Mouse (Mus musculus) liver, embryonic 12.5 days (tissue): ENCODE results near the gene Gna14. TPM values are rescaled to one million over a fixed set of nuclear protein-coding genes. Genes with fewer than 3 reads are reported as not detected.

Source experiments
- ATAC-seq: fragments of 200-750 bp; cut with Nextera tagmentation; 2 replicates; pipeline ENCODE4 v1.8.0; 2017; ENCODE audit warnings: moderate number of reproducible peaks, mild to moderate bottlenecking, moderate library complexity
- H3K27ac ChIP-seq: fragments of 300-500 bp; sonication (generic); 2 replicates; pipeline ENCODE4 v1.5.1; 2016; ENCODE audit warnings: mild to moderate bottlenecking
- H3K27me3 ChIP-seq: fragments of 300-500 bp; sonication (generic); replicated peaks from 2 replicates; pipeline ENCODE4 v1.6.1; 2016; ENCODE audit warnings: mild to moderate bottlenecking, moderate library complexity
- H3K36me3 ChIP-seq: fragments of 300-500 bp; sonication (generic); 2 replicates; pipeline ENCODE4 v1.6.1; 2016; ENCODE audit warnings: mild to moderate bottlenecking, moderate library complexity
- H3K4me1 ChIP-seq: fragments of 300-500 bp; sonication (generic); 2 replicates; pipeline ENCODE4 v1.6.1; 2016
- H3K4me2 ChIP-seq: fragments of 300-500 bp; sonication (generic); 2 replicates; pipeline ENCODE4 v1.6.1; 2016; ENCODE audit warnings: mild to moderate bottlenecking, moderate library complexity
- H3K4me3 ChIP-seq: fragments of 300-500 bp; sonication (generic); 2 replicates; pipeline ENCODE4 v1.5.1; 2016; ENCODE audit warnings: mild to moderate bottlenecking, moderate library complexity
- H3K9ac ChIP-seq: fragments of 300-500 bp; sonication (generic); 2 replicates; pipeline ENCODE4 v1.6.1; 2016; ENCODE audit warnings: mild to moderate bottlenecking, moderate library complexity
- H3K9me3 ChIP-seq: fragments of 300-500 bp; sonication (generic); replicated peaks from 2 replicates; pipeline ENCODE4 v1.6.1; 2016; ENCODE audit warnings: mild to moderate bottlenecking, moderate library complexity
- WGBS: fragments of 180-500 bp; shearing (Covaris S2); methylation state at CpG from one replicate; pipeline ENCODE4 v1.1.7; 2016; ENCODE audit not compliant: insufficient replicate concordance; 5-methylcytosine and 5-hydroxymethylcytosine counted together
- polyA plus RNA-seq: library from polyadenylated mRNA; unstranded; fragments of >200 nt; fragmentation: Nextera tagmentation; extraction: Ambion mirVana; gene quantifications from 2 replicates; pipeline ENCODE4 v1.2.1, GENCODE M21; 2016

Gna14 gene
- polyA plus RNA-seq, 1 experiment from 2014 or later: 1.6 TPM

DNA sequence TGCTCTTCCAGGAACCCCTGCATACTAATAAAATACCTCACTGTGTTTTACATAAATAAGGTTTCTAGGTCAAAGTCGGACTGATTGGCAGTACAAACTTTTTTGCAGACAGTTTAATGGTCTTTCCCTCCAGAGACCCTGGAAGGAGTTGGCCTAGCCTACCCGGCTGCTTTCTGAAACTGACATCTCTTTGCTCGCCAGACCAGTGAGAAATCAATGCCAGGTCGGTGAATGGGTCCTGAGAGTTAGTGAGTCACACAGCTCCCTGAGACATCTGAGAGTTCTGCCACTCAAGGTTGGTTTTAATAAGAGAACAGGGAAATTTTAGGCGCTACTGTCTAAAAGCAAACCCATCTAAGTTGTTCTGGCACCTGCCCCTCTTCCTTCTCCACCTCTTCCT, 49.1 kb downstream of the Gna14 start:
- ATAC-seq: no peak
- no peaks in the 10 kb centered on the region for H3K36me3 ChIP-seq
- H3K4me3 ChIP-seq: no peak overlapping the region
- 75% methylated on average over 5 of the region's 5 CpGs for WGBS
- no peak overlapping the region for H3K4me2 ChIP-seq
- no peaks in the 10 kb centered on the region for H3K9me3 ChIP-seq
- peaks cover 56% of the 10 kb centered on the region for H3K4me1 ChIP-seq
- no peak overlapping the region for H3K9ac ChIP-seq
- no peaks in the 10 kb centered on the region for H3K27me3 ChIP-seq
- H3K27ac ChIP-seq: no peak overlapping the region

DNA sequence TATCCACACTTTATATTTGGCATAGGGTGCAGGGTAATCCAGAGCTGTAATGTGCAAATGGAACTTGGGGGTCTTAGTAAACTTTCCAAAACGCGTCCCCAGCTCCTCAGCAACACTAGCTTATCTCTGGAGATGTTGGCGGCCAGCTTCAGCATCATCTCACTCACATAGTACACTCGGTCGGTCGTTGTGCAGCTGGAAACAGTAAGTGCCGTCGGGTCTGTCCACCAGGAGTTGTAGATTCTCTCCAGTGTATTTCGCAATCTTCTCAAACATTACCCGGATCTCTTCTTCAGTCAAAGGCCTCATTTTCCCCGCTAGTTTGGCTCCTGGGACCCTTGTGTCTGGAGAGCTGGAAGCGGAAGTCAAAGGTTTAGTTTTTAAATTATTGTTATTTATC, 55.2 kb downstream of the Gna14 start:
- Histone ChIP-seq H3K9ac (no peak overlapping the region), H3K36me3 (no peaks in the 10 kb centered on the region), H3K27ac (no peak overlapping the region), H3K4me3 (no peak overlapping the region), H3K4me1 (peaks cover 37% of the 10 kb centered on the region), H3K4me2 (no peak overlapping the region), H3K9me3 (no peaks in the 10 kb centered on the region), H3K27me3 (no peaks in the 10 kb centered on the region)
- ATAC-seq: no peak
- 77% methylated on average over 12 of the region's 12 CpGs for WGBS

DNA sequence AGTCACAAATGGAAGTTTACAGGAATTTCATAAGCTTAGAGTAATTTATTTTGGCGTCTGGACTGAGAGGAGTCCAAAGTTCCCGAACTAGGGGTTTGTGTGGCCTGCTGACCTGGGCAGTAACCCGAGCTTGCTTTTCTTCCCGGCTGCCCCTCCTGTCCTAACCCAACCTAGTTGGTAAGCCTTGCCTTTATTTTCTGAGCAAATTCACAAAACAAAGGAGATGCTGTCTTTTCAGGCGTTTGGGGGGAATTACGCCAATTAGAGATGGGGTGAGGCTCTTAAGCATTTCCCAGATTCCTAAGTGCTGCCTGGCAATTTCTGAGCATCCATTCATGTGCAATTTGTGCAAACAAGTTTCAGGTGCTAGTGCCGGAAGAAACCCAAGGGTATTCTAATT, 55.9 kb downstream of the Gna14 start:
- Histone ChIP-seq H3K27ac (no peak overlapping the region), H3K36me3 (no peaks in the 10 kb centered on the region), H3K4me2 (no peak overlapping the region), H3K4me3 (no peak overlapping the region), H3K4me1 (peaks cover 41% of the 10 kb centered on the region), H3K9me3 (no peaks in the 10 kb centered on the region), H3K9ac (no peak overlapping the region), H3K27me3 (no peaks in the 10 kb centered on the region)
- no peak for ATAC-seq
- WGBS: 69% methylated on average over 7 of the region's 7 CpGs

DNA sequence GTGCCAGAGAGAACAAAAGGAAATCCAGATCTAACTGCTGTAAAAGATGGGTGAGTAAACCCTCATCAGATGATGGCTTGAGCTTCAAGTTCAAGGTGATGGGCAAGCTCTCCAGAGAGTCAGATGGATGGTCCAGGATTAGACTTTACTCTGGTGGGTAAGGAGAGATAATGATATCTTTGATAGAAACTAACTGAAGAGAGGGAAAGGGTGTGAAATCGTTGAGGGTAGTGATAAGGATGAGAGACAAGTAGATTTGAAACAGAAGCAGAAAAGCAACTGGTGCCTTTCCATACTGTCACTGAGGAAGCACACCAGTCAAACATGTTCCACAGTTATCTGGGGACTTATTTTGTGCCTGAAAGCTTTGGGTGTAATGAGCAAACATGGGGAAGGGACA, 56.9 kb downstream of the Gna14 start:
- ATAC-seq: peak; percentile 30; the same call in 1 of the 2 replicates
- H3K9me3 ChIP-seq: no peaks in the 10 kb centered on the region
- H3K27ac ChIP-seq: no peak overlapping the region
- WGBS: 24% methylated on average over 1 of the region's 1 CpGs
- peaks cover 41% of the 10 kb centered on the region for H3K4me1 ChIP-seq
- H3K4me3 ChIP-seq: no peak overlapping the region
- no peak overlapping the region for H3K4me2 ChIP-seq
- no peaks in the 10 kb centered on the region for H3K27me3 ChIP-seq
- H3K36me3 ChIP-seq: no peaks in the 10 kb centered on the region
- H3K9ac ChIP-seq: no peak overlapping the region

DNA sequence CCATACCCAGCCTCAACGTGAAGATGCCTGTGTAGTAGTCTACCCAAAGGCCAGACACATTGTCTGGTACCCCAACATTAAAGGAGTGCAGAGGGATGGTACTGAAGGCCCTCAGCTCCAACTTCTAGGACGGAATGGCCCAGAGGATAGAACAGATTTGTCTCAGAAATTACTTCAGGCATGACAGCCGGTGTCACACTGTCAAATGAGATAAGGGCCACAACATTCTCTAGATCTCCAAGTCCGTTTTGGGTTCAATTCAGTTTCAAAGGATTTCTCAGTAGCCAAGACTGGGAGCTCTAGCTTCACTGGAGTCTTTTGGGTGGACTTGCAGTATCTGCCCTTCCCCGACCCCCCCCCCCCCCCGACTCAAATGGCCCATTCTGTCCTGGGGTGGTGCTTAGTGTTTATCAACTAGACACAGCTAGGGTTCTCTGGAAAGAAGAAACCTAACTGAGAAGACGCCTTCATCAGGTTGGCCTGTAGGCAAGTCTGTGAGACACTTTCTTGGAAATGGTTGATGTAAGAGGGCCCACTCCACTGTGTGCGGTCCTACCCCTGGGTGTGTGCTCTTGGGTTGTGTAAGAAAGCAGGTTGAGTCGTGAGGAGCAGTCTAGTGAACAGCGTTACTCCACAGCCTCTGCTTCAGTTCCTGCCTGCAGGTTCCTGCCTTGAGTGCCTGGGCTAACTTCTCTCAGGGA, 59.4 kb downstream of the Gna14 start:
- peaks cover 41% of the 10 kb centered on the region for H3K4me1 ChIP-seq
- no peak overlapping the region for H3K4me3 ChIP-seq
- H3K36me3 ChIP-seq: no peaks in the 10 kb centered on the region
- H3K27me3 ChIP-seq: no peaks in the 10 kb centered on the region
- ATAC-seq: peak; percentile 88
- peak overlapping the region; percentile 41 for H3K4me2 ChIP-seq
- H3K9ac ChIP-seq: 0 out of 2 replicates have a peak overlapping the region, but pooled peaks have one; percentile 12
- H3K9me3 ChIP-seq: no peaks in the 10 kb centered on the region
- 34% methylated on average over 10 of the region's 10 CpGs for WGBS
- peak overlapping the region; percentile 59 for H3K27ac ChIP-seq

DNA sequence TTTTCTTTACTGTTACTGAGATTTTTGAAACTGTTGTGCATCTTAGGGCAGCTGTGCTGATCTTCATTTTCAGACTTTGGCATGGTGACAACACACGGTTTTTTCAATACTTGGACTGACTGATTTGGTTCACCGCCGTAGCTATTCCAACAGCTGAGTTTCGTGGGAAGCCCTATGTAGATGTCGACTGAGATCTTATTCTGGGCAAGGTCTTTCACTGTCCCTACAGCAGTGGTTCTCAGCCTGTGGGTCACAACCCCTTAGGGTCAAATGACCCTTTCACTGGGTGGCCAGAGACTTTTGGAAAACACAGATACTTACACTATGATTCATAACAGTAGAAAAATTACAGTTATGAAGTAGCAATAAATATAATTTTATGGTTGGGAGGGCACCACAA, 60.5 kb downstream of the Gna14 start:
- Histone ChIP-seq H3K4me2 (no peak overlapping the region), H3K9me3 (no peaks in the 10 kb centered on the region), H3K36me3 (no peaks in the 10 kb centered on the region), H3K4me1 (peaks cover 39% of the 10 kb centered on the region), H3K4me3 (no peak overlapping the region), H3K9ac (no peak overlapping the region), H3K27me3 (no peaks in the 10 kb centered on the region), H3K27ac (no peak overlapping the region)
- ATAC-seq: no peak
- WGBS: 87% methylated on average over 5 of the region's 5 CpGs

DNA sequence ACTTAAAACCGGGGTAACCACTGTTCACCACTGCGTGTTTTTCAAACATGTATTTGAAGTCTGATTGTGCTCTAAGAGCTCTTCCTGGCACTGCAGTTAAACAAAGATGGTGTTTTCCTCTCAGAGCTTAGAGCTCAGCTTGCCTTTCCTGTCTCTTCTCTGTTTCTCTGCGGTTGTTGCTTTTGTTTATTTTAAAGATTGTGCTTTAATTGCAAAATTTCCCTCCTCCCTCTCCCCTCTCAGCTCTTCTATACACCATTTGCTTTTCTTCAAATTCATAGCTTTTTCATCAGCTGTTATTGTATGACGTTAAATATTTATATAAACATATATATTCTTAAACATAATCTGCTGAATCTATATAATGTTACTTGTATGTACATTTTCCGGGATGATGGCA, 66.5 kb downstream of the Gna14 start:
- Histone ChIP-seq H3K9ac (no peak overlapping the region), H3K27ac (no peak overlapping the region), H3K4me1 (no peaks in the 10 kb centered on the region), H3K4me3 (no peak overlapping the region), H3K36me3 (no peaks in the 10 kb centered on the region), H3K27me3 (no peaks in the 10 kb centered on the region), H3K9me3 (no peaks in the 10 kb centered on the region), H3K4me2 (no peak overlapping the region)
- WGBS: 61% methylated on average over 5 of the region's 5 CpGs
- no peak for ATAC-seq

DNA sequence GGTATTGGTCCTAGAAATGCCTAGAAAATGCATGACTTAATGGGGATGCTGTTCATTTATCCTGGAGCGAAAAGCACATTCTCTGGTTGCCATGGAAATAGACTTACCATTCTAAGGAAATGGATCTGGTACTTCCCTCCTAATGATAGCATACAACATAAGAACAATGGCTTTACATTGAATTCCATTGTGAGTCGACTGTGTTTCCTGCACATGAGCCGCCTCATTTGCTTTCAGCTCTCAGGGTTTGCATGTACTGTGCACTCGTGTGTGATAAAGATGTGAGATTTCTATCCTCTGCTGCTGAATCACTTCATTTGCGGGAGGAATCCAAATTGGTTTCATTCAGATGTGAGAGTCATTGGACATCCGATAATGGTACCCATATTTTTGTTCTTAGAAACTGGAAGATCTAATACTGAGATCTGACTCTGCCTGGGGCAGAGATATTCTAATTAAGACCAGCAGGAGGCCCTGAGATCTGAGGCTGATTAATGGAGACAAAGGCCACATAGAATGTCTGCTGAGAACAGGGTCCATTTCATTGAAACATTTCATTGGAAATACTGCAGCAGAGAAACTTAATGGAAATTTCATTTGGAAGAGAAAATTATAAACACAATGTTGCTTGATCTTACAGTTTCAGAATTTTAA, 71.3 kb downstream of the Gna14 start:
- 71% methylated on average over 6 of the region's 6 CpGs for WGBS
- peaks cover 24% of the 10 kb centered on the region for H3K4me1 ChIP-seq
- H3K27me3 ChIP-seq: no peaks in the 10 kb centered on the region
- ATAC-seq: no peak
- H3K9me3 ChIP-seq: no peaks in the 10 kb centered on the region
- H3K27ac ChIP-seq: no peak overlapping the region
- no peak overlapping the region for H3K4me2 ChIP-seq
- H3K9ac ChIP-seq: no peak overlapping the region
- H3K36me3 ChIP-seq: no peaks in the 10 kb centered on the region
- H3K4me3 ChIP-seq: no peak overlapping the region

DNA sequence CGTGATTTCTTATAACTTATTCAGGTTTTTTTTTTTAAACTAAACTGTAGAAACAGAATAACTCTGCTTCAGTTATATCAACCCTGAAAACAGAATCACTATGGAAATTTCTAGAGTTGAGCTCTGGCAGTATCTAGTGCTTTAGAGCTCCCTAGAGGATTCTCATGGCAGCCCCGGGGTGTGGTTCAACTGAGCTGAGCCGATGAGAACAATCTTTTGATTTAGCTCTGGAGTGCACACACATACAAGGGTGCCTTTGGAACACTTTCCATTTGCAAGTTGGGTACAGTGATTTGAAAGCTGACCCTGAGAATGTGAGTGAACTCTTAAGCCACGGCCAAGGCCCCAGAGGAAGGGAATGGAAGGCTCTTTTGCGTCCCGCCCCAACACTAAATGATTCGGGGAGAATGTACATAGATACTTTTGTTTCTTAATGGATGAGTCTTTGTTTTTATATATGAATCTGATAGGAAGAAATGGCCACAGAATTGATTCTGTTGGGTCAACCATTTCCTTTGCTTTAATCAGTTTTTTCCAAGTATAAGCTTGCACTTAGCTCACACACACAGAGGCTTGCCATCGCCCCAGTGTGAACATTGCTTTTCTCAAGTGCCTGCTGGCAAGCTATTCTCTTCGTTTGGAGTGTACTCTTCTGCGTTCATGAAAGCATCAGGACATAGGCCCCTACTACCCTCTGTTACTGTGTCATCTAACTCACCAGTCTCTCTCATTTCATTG, 75.0 kb downstream of the Gna14 start:
- H3K4me1 ChIP-seq: peaks cover 36% of the 10 kb centered on the region
- H3K9me3 ChIP-seq: no peaks in the 10 kb centered on the region
- H3K36me3 ChIP-seq: no peaks in the 10 kb centered on the region
- H3K27ac ChIP-seq: peak overlapping the region; percentile 80
- H3K4me3 ChIP-seq: no peak overlapping the region
- WGBS: 64% methylated on average over 10 of the region's 10 CpGs
- H3K4me2 ChIP-seq: peak overlapping the region; percentile 61
- ATAC-seq: peak; percentile 54
- H3K27me3 ChIP-seq: no peaks in the 10 kb centered on the region
- H3K9ac ChIP-seq: no peak overlapping the region

DNA sequence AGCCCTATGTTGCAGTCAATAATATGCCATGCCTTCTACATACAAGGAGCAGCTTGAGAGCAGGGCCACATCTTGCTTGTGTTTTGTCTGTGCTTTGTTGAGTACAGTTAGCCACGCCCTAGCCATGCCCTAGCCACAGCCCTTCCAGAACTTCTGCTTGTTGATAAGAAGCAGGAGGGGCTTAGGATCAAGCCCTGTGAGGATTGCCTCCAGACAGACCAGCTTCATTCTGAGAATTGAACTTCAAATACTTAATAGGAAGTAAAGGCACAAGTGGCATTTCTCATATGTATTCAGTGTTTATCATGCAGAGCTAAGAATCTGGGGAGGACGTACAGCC, 75.5 kb downstream of the Gna14 start:
- peak overlapping the region; percentile 61 for H3K4me2 ChIP-seq
- H3K36me3 ChIP-seq: no peaks in the 10 kb centered on the region
- no peaks in the 10 kb centered on the region for H3K27me3 ChIP-seq
- peak overlapping the region; percentile 80 for H3K27ac ChIP-seq
- no peak overlapping the region for H3K4me3 ChIP-seq
- H3K9ac ChIP-seq: no peak overlapping the region
- ATAC-seq: peak; percentile 98
- H3K4me1 ChIP-seq: peaks cover 36% of the 10 kb centered on the region
- WGBS: 20% methylated on average over 2 of the region's 2 CpGs
- no peaks in the 10 kb centered on the region for H3K9me3 ChIP-seq

DNA sequence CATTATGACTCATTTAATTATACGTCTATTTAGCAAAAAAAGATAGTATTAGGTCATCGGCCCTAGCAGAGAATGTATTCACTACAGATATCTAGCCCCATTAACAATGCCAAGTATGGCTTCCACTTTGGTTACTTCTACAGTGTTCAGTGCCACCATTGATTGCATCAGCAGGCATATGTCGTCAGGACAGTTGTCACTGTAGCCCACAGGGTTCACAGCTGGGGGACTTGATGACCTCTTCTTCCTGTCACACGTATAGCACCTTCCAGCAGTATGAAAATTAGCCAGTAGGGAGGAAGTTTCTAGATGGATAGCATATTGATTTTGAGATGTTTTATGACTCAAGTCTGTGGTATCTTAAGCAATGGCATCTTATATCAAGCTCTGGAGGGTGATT, 78.6 kb downstream of the Gna14 start:
- no peak for ATAC-seq
- 69% methylated on average over 4 of the region's 4 CpGs for WGBS

DNA sequence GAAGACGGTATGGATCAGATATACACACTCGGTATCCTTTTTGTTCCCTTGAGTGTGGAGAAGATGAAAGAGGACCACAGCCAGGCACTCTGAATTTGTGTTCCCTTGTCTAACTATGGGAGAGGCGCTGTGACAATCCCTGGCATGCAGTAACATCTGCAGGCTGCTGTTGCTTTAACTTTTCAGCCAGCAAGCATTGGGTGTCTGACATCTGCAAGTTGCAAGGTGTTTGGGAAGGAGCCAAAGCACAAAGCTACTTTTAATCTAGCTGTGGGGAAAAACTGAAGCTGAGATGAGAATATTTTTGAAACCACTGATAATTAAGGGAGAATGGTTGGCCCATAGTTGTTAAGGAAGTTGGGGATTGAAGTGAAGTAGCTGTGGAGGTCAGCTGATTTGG, 83.0 kb downstream of the Gna14 start:
- Histone ChIP-seq H3K4me2 (no peak overlapping the region), H3K9me3 (no peaks in the 10 kb centered on the region), H3K36me3 (no peaks in the 10 kb centered on the region), H3K27me3 (no peaks in the 10 kb centered on the region), H3K4me3 (no peak overlapping the region), H3K27ac (no peak overlapping the region), H3K4me1 (peaks cover 24% of the 10 kb centered on the region; the same call in 1 of the 2 replicates), H3K9ac (no peak overlapping the region)
- no peak for ATAC-seq
- WGBS: 69% methylated on average over 3 of the region's 3 CpGs

More for the DNA sequence above, 78.6 kb downstream of the Gna14 start:
- Histone ChIP-seq H3K9me3 (no peaks in the 10 kb centered on the region), H3K36me3 (no peaks in the 10 kb centered on the region), H3K4me2 (no peak overlapping the region), H3K4me1 (peaks cover 36% of the 10 kb centered on the region), H3K27me3 (no peaks in the 10 kb centered on the region), H3K4me3 (no peak overlapping the region), H3K9ac (no peak overlapping the region), H3K27ac (no peak overlapping the region)
